Mouse (Mus musculus) G1E (cell line): Measurements from ENCODE around the gene Mdm2. TPM values are rescaled to one million over a fixed set of nuclear protein-coding genes. Genes with fewer than 3 reads are reported as not detected.

Source experiments
- ATAC-seq: 2 replicates; pipeline ENCODE4 v1.8.0; 2016; ENCODE audit warnings: mild to moderate bottlenecking; ENCODE audit not compliant: insufficient number of reproducible peaks, poor library complexity, low FRiP score, severe bottlenecking; ENCODE audit errors: extremely low read depth
- DNase-seq: peaks from one replicate; pipeline ENCODE4 v3.0.0; 2012; ENCODE audit warnings: low spot score
- H3K27me3 ChIP-seq: 2 replicates; pipeline ENCODE4 v1.6.1; 2012; ENCODE audit warnings: mild to moderate bottlenecking, low read length, inconsistent platforms; ENCODE audit not compliant: insufficient read depth
- H3K36me3 ChIP-seq: replicated peaks from 2 replicates; pipeline ENCODE3; 2012; ENCODE audit warnings: mild to moderate bottlenecking, inconsistent platforms
- H3K4me1 ChIP-seq: 2 replicates; pipeline ENCODE4 v1.6.1; 2012; ENCODE audit warnings: low read depth, low read length, inconsistent platforms, mixed read lengths; ENCODE audit not compliant: insufficient read depth
- H3K4me3 ChIP-seq: 2 replicates; pipeline ENCODE4 v1.5.1; 2012; ENCODE audit warnings: low read depth, mild to moderate bottlenecking, inconsistent platforms, low read length, moderate library complexity, mixed read lengths
- H3K9me3 ChIP-seq: replicated peaks from 2 replicates; pipeline ENCODE4 v1.6.1; 2012; ENCODE audit warnings: inconsistent platforms
- CTCF ChIP-seq: IDR thresholded peaks from 2 replicates; pipeline ENCODE4 v1.5.1; 2012; ENCODE audit warnings: low read depth, low read length, inconsistent platforms, mixed read lengths
- GATA1 ChIP-seq: IDR thresholded peaks from 2 replicates; pipeline ENCODE4 v1.6.1; 2012; ENCODE audit warnings: borderline replicate concordance, low read length, inconsistent platforms, mixed read lengths
- GATA2 ChIP-seq: IDR thresholded peaks from 2 replicates; pipeline ENCODE4 v1.6.1; 2012; ENCODE audit warnings: low read depth, low read length, inconsistent platforms, borderline replicate concordance
- POLR2AphosphoS5 ChIP-seq: IDR thresholded peaks from 2 replicates; pipeline ENCODE4 v1.6.1; 2012; ENCODE audit warnings: low read depth, low read length, inconsistent platforms; ENCODE audit not compliant: insufficient replicate concordance
- TAL1 ChIP-seq: conservative IDR thresholded peaks from 2 replicates; pipeline ENCODE4 v1.6.1; 2012; ENCODE audit warnings: low read depth, low read length, inconsistent platforms, mixed read lengths
- polyA plus RNA-seq: library from polyadenylated mRNA; stranded (reverse); fragments of >175 nt; gene quantifications from 2 replicates; pipeline ENCODE4 v1.2.3, GENCODE M21; 2012
- total RNA-seq, 2 experiments: library from RNA; stranded (forward) in 1 of 2; stranded (reverse) in 1 of 2; fragments of 200-1000 nt in 1 of 2; fragments of >200 nt in 1 of 2; fragmentation: Nextera tagmentation in 1 of 2; gene quantifications; 2 replicates each; pipeline ENCODE4 v1.2.3; 2014 to 2017

The Mdm2 gene
- total and polyA plus RNA-seq, 3 experiments: 41.3 to 153 (median 97.1) TPM

- DNase-seq (no peak), ATAC-seq (no peak)
- H3K4me1 ChIP-seq: no peaks in the 10 kb centered on the region
- no peaks in the 10 kb centered on the region for H3K36me3 ChIP-seq
- no peak for TF ChIP-seq GATA1
- no peak for TF ChIP-seq POLR2AphosphoS5
- no peak for TF ChIP-seq CTCF
- no peak for TF ChIP-seq GATA2
- TF ChIP-seq TAL1: no peak
- peaks cover 11% of the 10 kb centered on the region; the same call in 1 of the 2 replicates for H3K27me3 ChIP-seq
- no peaks in the 10 kb centered on the region for H3K9me3 ChIP-seq
- H3K4me3 ChIP-seq: no peak overlapping the region
Measured at GRCm38 (mm10) chr10:117667663-117668507, 42.7 kb downstream of the Mdm2 start.

GRCm38 (mm10) chr10:117666947-117667630 is 43.5 kb downstream of the Mdm2 start:
- DNase-seq (no peak), ATAC-seq (no peak)
- Histone ChIP-seq H3K36me3 (no peaks in the 10 kb centered on the region), H3K4me3 (no peak overlapping the region), H3K9me3 (no peaks in the 10 kb centered on the region), H3K4me1 (no peaks in the 10 kb centered on the region), H3K27me3 (peaks cover 6% of the 10 kb centered on the region; the same call in 1 of the 2 replicates)
- TF ChIP-seq TAL1: no peak
- TF ChIP-seq POLR2AphosphoS5: no peak
- TF ChIP-seq GATA1: no peak
- TF ChIP-seq GATA2: no peak
- no peak for TF ChIP-seq CTCF

- TF ChIP-seq TAL1 (no peak), POLR2AphosphoS5 (no peak), CTCF (no peak), GATA1 (no peak)
- Histone ChIP-seq H3K4me1 (no peaks in the 10 kb centered on the region), H3K27me3 (peaks cover 5% of the 10 kb centered on the region; the same call in 1 of the 2 replicates), H3K9me3 (no peaks in the 10 kb centered on the region), H3K36me3 (no peaks in the 10 kb centered on the region), H3K4me3 (no peak overlapping the region)
- no peak for DNase-seq
- ATAC-seq: no peak
Measured at GRCm38 (mm10) chr10:117666361-117666760, 44.2 kb downstream of the Mdm2 start.

- Histone ChIP-seq H3K9me3 (no peaks in the 10 kb centered on the region), H3K4me3 (no peak overlapping the region), H3K27me3 (peaks cover 5% of the 10 kb centered on the region; the same call in 1 of the 2 replicates), H3K4me1 (no peaks in the 10 kb centered on the region), H3K36me3 (no peaks in the 10 kb centered on the region)
- no peak for DNase-seq
- no peak for TF ChIP-seq TAL1
- TF ChIP-seq POLR2AphosphoS5: no peak
- TF ChIP-seq GATA2: no peak
- TF ChIP-seq CTCF: no peak
- TF ChIP-seq GATA1: no peak
- no peak for ATAC-seq
Measured at GRCm38 (mm10) chr10:117665376-117666275, 44.9 kb downstream of the Mdm2 start.

GRCm38 (mm10) chr10:117664926-117665209 is 45.7 kb downstream of the Mdm2 start:
- no peaks in the 10 kb centered on the region for H3K36me3 ChIP-seq
- TF ChIP-seq GATA2 (no peak), CTCF (no peak), POLR2AphosphoS5 (no peak), TAL1 (no peak), GATA1 (no peak)
- H3K4me3 ChIP-seq: no peak overlapping the region
- DNase-seq (no peak), ATAC-seq (no peak)
- no peaks in the 10 kb centered on the region for H3K9me3 ChIP-seq
- H3K27me3 ChIP-seq: peaks cover 5% of the 10 kb centered on the region; the same call in 1 of the 2 replicates
- H3K4me1 ChIP-seq: no peaks in the 10 kb centered on the region

GRCm38 (mm10) chr10:117664208-117664925 is 46.2 kb downstream of the Mdm2 start:
- Histone ChIP-seq H3K4me1 (no peaks in the 10 kb centered on the region), H3K9me3 (no peaks in the 10 kb centered on the region), H3K27me3 (peaks cover 5% of the 10 kb centered on the region; the same call in 1 of the 2 replicates), H3K4me3 (no peak overlapping the region), H3K36me3 (no peaks in the 10 kb centered on the region)
- DNase-seq (no peak), ATAC-seq (no peak)
- TF ChIP-seq GATA2 (no peak), POLR2AphosphoS5 (no peak), CTCF (no peak), GATA1 (no peak), TAL1 (no peak)
